Mouse (Mus musculus): ENCODE measurements around the gene Vti1a.

Gene Vti1a

GRCm38 (mm10) chr19:55585270-55586224 is 269.5 kb downstream of the Vti1a start:
- no peak for DNase-seq (ENCODE audit: low spot score in 2 of 2)

DNA sequence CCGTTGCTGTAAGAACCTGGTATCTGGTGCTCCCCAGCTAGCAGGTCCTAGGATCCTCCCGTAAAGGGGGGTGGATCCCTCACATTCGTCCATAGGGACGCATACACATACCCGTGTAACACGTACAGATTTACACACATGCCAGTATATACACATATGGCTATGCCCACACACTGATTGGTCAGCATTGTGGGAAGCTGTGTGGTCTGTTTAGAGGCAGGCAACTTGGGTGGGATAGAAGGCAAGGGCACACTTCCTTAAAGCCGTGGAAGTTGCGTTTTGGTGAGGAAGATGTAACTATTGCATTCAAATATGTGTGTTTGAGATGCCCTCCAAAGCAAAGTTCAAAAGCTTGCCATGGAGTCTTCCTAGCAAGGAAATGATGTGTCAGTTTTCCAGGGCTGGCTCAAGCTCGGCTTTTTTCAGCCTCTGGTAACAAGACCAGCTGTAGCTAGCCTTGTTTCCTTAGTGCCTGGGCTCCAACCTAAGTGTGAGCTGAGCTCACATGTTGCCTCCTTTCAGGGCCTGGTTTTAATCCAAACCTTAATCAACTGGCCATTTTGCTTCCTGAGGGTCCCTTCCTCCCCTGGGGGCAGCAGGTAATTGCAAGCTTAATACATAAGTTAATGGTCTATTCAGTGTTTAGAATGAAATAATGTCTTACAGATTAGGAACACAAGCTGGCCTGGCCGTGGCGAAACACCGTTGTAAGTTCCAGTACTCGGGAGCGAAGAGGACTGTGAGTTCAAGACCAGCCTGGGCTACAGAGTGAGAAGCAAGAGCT is 271.7 kb downstream of the Vti1a start:
- no peak for DNase-seq (ENCODE audit: low spot score in 2 of 2)

- no peak for DNase-seq (ENCODE audit: low spot score in 2 of 2)
These were observed 273.1 kb downstream of the Vti1a start for GRCm38 (mm10) chr19:55588948-55589896.

DNA sequence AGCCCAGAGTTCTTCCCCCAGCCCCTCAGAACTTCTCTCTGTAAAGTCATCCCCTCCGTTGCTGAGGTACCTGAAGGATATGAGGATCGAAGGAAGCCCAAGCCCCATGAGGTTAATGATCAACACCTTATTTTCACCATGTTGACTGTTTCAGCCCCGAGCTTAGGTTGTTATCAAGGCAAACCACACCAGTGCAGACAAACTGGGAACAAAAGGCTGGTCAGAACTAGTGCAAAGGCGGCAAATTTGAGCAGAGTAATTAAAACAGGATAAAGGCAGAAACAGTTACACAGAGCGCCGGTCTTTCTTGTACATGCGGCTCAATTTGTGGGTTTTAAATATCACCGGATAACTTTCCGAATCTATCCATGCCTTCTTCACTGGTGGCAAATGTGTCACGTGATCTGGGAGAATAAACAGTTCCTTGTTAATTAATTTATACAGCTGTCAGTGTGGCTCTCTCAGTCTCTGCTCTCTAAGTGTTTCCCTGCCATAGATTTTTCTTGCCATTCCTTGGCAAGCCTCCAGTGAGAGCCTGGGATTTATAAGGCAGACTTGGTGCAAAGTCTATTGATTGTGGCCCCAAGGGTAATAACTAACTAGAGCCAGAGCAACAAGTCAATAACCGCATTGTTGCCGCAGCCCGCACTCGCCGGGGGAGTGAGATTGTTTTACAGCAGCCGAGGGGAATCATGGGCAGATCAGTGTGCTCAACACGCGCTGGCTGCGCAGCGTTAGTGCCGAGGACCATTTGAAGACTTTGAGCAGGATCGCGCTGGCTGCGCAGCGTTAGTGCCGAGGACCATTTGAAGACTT is 277.0 kb downstream of the Vti1a start:
- peak in 1 of 2 experiments; percentile 12 for DNase-seq (ENCODE audit: low spot score in 2 of 2)

DNA sequence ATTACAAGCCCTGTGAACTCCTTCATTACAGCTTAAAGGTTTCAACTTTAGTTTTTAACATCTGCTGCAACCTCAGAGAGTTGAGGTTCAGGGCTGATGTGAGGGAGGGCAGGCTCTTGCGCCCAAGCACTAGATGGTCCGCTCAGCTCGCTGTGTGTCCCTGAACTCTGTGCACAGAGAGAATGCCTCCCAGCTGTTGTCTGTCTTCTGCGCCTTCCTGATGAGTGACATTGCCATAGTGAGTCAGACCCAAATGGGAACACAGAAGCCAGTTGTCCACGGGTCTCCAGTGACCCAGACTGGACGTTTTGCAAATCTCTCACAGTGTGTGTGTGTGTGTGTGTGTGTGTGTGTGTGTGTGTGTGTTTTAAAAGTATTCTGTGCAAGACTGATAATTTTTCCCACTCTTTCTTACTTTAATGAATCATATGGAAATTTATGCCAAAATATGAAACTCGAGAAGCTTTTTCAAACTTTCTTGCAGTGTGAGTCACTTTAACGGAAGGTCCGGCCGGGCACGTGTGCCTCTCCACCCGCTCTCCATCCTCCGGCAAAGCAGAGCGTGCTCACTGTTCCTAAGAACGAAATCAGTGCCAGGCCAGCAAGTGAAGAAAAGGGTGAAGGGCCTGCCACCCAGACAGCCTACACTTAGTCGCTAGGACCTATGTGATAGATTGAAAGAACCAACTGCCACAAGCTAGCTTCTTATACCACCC is 277.8 kb downstream of the Vti1a start:
- DNase-seq (ENCODE audit: low spot score in 2 of 2): no peak

DNA sequence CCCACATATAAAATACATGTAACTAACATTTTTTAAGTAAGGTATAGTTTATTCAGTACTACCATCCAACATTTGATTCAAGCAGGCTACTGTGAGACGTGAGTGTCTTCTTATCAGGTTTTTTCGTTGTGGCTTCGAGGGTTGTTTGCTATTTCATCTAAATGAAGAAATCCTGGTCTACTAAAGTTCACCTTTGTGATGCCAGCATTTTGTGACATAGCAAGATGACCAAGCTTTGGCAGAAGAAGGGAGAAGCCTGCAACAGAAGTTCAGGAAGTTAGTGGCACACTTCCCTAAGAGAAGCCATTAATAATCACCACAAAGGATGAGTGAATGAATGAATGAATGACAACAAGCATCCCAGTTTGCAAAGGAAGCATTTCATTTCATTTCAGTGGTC is 278.4 kb downstream of the Vti1a start:
- no peak for DNase-seq (ENCODE audit: low spot score in 2 of 2)

GRCm38 (mm10) chr19:55595945-55596649 is 280.0 kb downstream of the Vti1a start:
- no peak for DNase-seq (ENCODE audit: low spot score in 2 of 2)

GRCm38 (mm10) chr19:55596804-55597203 is 280.7 kb downstream of the Vti1a start:
- no peak for DNase-seq (ENCODE audit: low spot score in 2 of 2)

GRCm38 (mm10) chr19:55597296-55597695 is 281.2 kb downstream of the Vti1a start:
- no peak for DNase-seq (ENCODE audit: low spot score in 2 of 2)

DNA sequence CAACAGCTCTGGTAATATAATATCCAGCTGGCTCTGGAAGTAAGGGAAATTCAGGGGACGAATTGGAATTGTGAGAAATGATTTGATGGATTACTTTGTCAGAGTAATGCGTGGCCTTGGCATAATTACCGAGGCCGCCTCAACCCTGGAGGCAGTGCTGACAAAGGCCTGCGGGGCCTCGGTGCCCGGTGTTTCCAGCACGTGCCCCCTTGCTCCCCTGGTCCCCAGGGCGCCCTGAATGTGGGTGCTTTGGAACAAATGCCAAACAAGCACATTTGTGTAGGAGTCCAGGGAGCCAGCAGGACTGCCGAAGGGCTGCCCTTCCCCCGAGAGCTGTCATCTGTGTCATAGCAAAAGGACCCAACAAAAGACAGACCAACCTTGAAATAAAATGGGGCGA is 281.9 kb downstream of the Vti1a start:
- no peak for DNase-seq (ENCODE audit: low spot score in 2 of 2)

DNA sequence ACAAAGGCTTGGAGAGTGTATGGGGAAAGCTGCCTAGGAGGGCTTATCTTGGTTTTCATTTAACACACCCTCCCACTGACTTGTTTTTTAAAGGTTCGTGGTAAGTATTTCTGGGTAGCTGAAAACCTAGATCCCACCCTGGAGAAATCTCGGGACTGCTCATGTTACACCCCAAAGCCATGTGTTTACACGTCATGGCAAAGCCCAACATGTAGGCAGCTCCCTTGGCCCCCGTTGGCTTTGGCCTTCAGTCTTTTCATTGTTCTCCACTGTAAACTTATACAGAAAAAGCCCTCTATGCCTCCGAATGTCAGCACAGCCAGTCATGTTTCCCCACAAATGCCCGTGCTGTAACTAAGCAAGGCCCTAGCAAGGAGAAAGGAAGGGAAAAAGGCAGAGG is 283.0 kb downstream of the Vti1a start:
- DNase-seq (ENCODE audit: low spot score in 2 of 2): no peak

DNA sequence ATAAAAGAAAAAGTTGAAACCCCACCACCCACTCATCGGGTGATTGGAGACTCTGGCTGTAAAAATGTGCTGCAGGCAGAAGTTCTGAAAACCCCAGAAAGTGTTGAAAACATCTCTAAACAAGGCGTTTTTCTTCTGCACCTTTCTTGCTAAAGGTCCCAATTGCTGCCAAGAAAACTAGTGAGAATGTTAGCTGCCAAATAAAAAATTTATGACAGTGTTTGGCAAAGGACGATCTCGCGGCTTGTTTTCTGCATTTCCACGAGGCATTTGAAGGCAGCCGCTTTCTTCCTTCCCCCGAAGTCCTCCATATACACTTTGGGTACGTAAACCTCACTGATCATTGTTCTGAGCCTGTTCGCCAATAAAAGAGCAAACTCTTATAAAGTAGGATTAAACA is 291.6 kb downstream of the Vti1a start:
- DNase-seq (ENCODE audit: low spot score in 2 of 2): no peak

GRCm38 (mm10) chr19:55608858-55609375 is 292.8 kb downstream of the Vti1a start:
- DNase-seq (ENCODE audit: low spot score in 2 of 2): no peak

- no peak for DNase-seq (ENCODE audit: low spot score in 2 of 2)
These were observed 293.7 kb downstream of the Vti1a start for GRCm38 (mm10) chr19:55609806-55610205.

- no peak for DNase-seq (ENCODE audit: low spot score in 2 of 2)
These were observed 299.6 kb downstream of the Vti1a start for GRCm38 (mm10) chr19:55615743-55616142.

DNA sequence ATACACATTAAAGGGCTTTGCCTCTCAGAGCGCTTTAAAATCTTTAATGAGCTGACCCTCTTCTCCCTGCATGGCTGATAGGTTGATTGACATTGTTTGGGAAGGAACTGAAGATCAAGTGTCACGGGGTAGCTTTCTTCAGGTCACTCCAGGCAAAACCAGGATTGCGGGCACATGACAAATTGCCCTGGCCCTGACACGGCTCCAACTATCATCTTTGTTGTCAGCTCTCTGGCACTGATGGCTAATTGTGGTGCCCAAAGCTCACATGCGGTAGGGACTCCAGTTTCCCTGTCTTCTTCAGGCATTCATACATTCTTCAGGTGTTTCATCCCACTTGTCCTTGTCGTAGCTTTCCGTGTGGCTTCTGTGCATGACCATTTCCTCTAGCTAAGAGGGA is 300.2 kb downstream of the Vti1a start:
- DNase-seq (ENCODE audit: low spot score in 2 of 2): no peak

DNA sequence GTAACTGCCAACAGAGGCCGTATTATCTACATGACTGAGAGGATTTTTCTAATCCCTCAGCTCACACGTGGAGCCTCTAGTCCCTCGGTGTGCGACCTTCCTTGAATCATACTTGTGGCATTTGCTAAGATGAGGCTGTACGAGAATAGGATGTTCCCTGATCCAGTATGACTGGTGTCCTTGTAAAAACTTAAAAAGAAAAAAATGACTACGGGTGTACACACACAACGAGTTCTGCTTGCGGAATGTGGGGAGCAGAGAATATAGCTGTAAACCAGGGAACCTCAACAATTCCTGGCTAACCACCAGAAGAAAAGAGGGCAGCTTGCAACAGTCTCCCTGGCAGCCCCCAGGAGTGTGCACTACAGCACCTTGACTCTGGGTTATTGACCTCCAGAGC is 300.8 kb downstream of the Vti1a start:
- DNase-seq (ENCODE audit: low spot score in 2 of 2): no peak

GRCm38 (mm10) chr19:55618546-55618945 is 302.5 kb downstream of the Vti1a start:
- DNase-seq (ENCODE audit: low spot score in 2 of 2): no peak

GRCm38 (mm10) chr19:55620411-55621008 is 304.4 kb downstream of the Vti1a start:
- DNase-seq (ENCODE audit: low spot score in 2 of 2): no peak
